In genomic region chr17:33008337-33008736, GRCm38 (mm10) we compare ENCODE assay signal across 15 mouse cellular contexts. TPM values are rescaled to one million over a fixed set of nuclear protein-coding genes. Genes with fewer than 3 reads are reported as not detected.
DNase-seq lines count a peak whose midpoint lies in the region; ATAC-seq and TF ChIP-seq lines count a peak whose summit lies in the region.
"Had no signal": no experiment of that assay in that cellular context is flagged by ENCODE, and none has a peak within 500 bp of the region (broad histone marks: within the 10 kb centered on the region; RNA-seq: fewer than 3 reads in every experiment).

No protein-coding gene starts in this region.

- no peak for ATAC-seq in CD4-positive, CD25-positive, alpha-beta regulatory T cell, adult 4 months
- no peak for ATAC-seq in liver, embryonic 14.5 days (ENCODE audit: insufficient read depth)
- no peak for ATAC-seq in liver, embryonic 11.5 days (replicated peaks; ENCODE audit: low FRiP score)
- ATAC-seq in Patski = no peak
- no peak for ATAC-seq in stomach, postnatal 0 days (ENCODE audit: low FRiP score, low TSS enrichment)

- peak; percentile 31; the same call in 1 of the 2 replicates for TF ChIP-seq CTCF in liver, embryonic 14.5 days (IDR thresholded peaks at IDR 0.05; ENCODE audit: low read depth)
- TF ChIP-seq CTCF in Patski (IDR thresholded peaks at IDR 0.05) = peak; percentile 36
- TF ChIP-seq CTCF in stomach, postnatal 0 days (IDR thresholded peaks at IDR 0.05; ENCODE audit: low read depth) = peak; percentile 31; the same call in 1 of the 2 replicates

- no peak overlapping the region for H3K4me2 ChIP-seq in liver, embryonic 14.5 days (ENCODE audit: low read depth)
- H3K4me2 ChIP-seq in liver, embryonic 11.5 days = no peak overlapping the region
- no peak overlapping the region for H3K4me2 ChIP-seq in stomach, postnatal 0 days (replicated peaks; ENCODE audit: low read depth)
- H3K4me2 ChIP-seq: heart, embryonic 13.5 days had no signal

- no peaks in the 10 kb centered on the region for H3K27me3 ChIP-seq in liver, embryonic 14.5 days (ENCODE audit: control insufficient read depth, insufficient read depth, low read length)
- no peaks in the 10 kb centered on the region for H3K27me3 ChIP-seq in liver, embryonic 11.5 days (replicated peaks; ENCODE audit: control insufficient read depth, insufficient read depth, low read length)
- no peaks in the 10 kb centered on the region for H3K27me3 ChIP-seq in Patski
- no peaks in the 10 kb centered on the region for H3K27me3 ChIP-seq in stomach, postnatal 0 days (ENCODE audit: control insufficient read depth, insufficient read depth, low read length)
- no peaks in the 10 kb centered on the region for H3K27me3 ChIP-seq in limb, embryonic 10.5 days (ENCODE audit: low read depth, poor library complexity, severe bottlenecking)
- H3K27me3 ChIP-seq: heart, embryonic 13.5 days had no signal

- CTCF ChIA-PET in Patski (lab: Charles Lee) = no interaction called here

- no peak overlapping the region for H3K27ac ChIP-seq in liver, embryonic 14.5 days
- H3K27ac ChIP-seq in liver, embryonic 11.5 days (ENCODE audit: low read depth, low read length) = no peak overlapping the region
- no peak overlapping the region for H3K27ac ChIP-seq in stomach, postnatal 0 days (replicated peaks)
- no peak overlapping the region for H3K27ac ChIP-seq in limb, embryonic 10.5 days
- H3K27ac ChIP-seq: gastrocnemius, adult 2 months; heart, embryonic 13.5 days; macrophage had no signal

- TF ChIP-seq EP300 in liver, embryonic 14.5 days (IDR thresholded peaks at IDR 0.05; ENCODE audit: low read depth) = no peak
- TF ChIP-seq EP300 in stomach, postnatal 0 days (optimal IDR thresholded peaks at IDR 0.05) = no peak

- in situ Hi-C loops in Patski (cut with MboI; ENCODE audit: low pct_unique_long_range_greater_than_20kb) = no loop called here

- peaks cover 5% of the 10 kb centered on the region for H3K36me3 ChIP-seq in liver, embryonic 14.5 days (replicated peaks; ENCODE audit: control insufficient read depth, insufficient read depth, low read depth)
- peaks cover 14% of the 10 kb centered on the region for H3K36me3 ChIP-seq in liver, embryonic 11.5 days (ENCODE audit: control insufficient read depth, insufficient read depth, low read length)
- peaks cover 12% of the 10 kb centered on the region for H3K36me3 ChIP-seq in stomach, postnatal 0 days (ENCODE audit: control insufficient read depth, insufficient read depth, low read length)
- peaks cover 24% of the 10 kb centered on the region for H3K36me3 ChIP-seq in limb, embryonic 10.5 days

- no peaks in the 10 kb centered on the region; the same call in 1 of the 2 replicates for H3K9me3 ChIP-seq in liver, embryonic 14.5 days (ENCODE audit: control insufficient read depth, low read length)
- peaks cover 9% of the 10 kb centered on the region for H3K9me3 ChIP-seq in liver, embryonic 11.5 days (ENCODE audit: control insufficient read depth, low read length)
- H3K9me3 ChIP-seq in stomach, postnatal 0 days (ENCODE audit: control insufficient read depth, low read length) = 0 out of 2 replicates have a peak, but pooled peaks cover 8% of the 10 kb centered on the region
- 0 out of 2 replicates have a peak, but pooled peaks cover 1% of the 10 kb centered on the region for H3K9me3 ChIP-seq in limb, embryonic 10.5 days (replicated peaks)

- H3K4me1 ChIP-seq in liver, embryonic 14.5 days (replicated peaks; ENCODE audit: control insufficient read depth in 2 of 2, insufficient read depth in 2 of 2, low read length in 1 of 2) = no peaks in the 10 kb centered on the region
- H3K4me1 ChIP-seq in liver, embryonic 11.5 days (replicated peaks; ENCODE audit: control insufficient read depth, insufficient read depth, low read length) = no peaks in the 10 kb centered on the region
- no peaks in the 10 kb centered on the region for H3K4me1 ChIP-seq in stomach, postnatal 0 days (replicated peaks; ENCODE audit: control insufficient read depth, insufficient read depth)
- no peaks in the 10 kb centered on the region for H3K4me1 ChIP-seq in limb, embryonic 10.5 days
- H3K4me1 ChIP-seq: heart, embryonic 13.5 days had no signal

- H3K4me3 ChIP-seq in liver, embryonic 14.5 days (ENCODE audit: insufficient read depth in 1 of 2, low read depth in 2 of 2, low read length in 2 of 2) = no peak overlapping the region
- H3K4me3 ChIP-seq in liver, embryonic 11.5 days (ENCODE audit: low read depth, low read length) = no peak overlapping the region
- H3K4me3 ChIP-seq in stomach, postnatal 0 days (ENCODE audit: low read depth, low read length) = no peak overlapping the region
- H3K4me3 ChIP-seq in limb, embryonic 10.5 days = no peak overlapping the region
- H3K4me3 ChIP-seq: gastrocnemius, adult 2 months; heart, embryonic 13.5 days had no signal

- 27% methylated on average over 9 of the region's 9 CpGs for WGBS in liver, embryonic 14.5 days (ENCODE audit: insufficient replicate concordance)
- WGBS in liver, embryonic 11.5 days = 46% methylated on average over 9 of the region's 9 CpGs
- WGBS in stomach, postnatal 0 days = 43% methylated on average over 9 of the region's 9 CpGs
- 55% methylated on average over 9 of the region's 9 CpGs for WGBS in limb, embryonic 10.5 days

- POLR2A ChIA-PET in Patski (lab: Charles Lee) = no interaction called here

- peak; percentile 42 for DNase-seq in CD4-positive, CD25-positive, alpha-beta regulatory T cell, adult 2 months (ENCODE audit: low read depth, low spot score)
- no peak for DNase-seq in liver, embryonic 14.5 days (ENCODE audit: low read depth in 3 of 3, low spot score in 3 of 3)
- no peak for DNase-seq in liver, embryonic 11.5 days (ENCODE audit: low spot score)
- DNase-seq in Patski (ENCODE audit: low read depth, low spot score) = no peak
- DNase-seq in stomach, postnatal 0 days (ENCODE audit: low spot score) = no peak
- no peak for DNase-seq in limb, embryonic 10.5 days (ENCODE audit: low spot score)
- no peak for DNase-seq in frontal cortex, adult 2 months (ENCODE audit: extremely low spot score in 1 of 2, low spot score in 1 of 2)
- DNase-seq: gastrocnemius, adult 2 months; kidney, adult 2 months had no signal

- no peak overlapping the region for H3K9ac ChIP-seq in liver, embryonic 14.5 days (replicated peaks)
- no peak overlapping the region for H3K9ac ChIP-seq in liver, embryonic 11.5 days (ENCODE audit: low read depth, low read length)
- H3K9ac ChIP-seq in stomach, postnatal 0 days (ENCODE audit: low read length) = no peak overlapping the region
- H3K9ac ChIP-seq: heart, embryonic 13.5 days had no signal

RNA-seq across cellular contexts. Expression of gene Zfp952, which starts 15.4 kb away (rescaled TPM):
- polyA plus RNA-seq in CD4-positive, CD25-positive, alpha-beta regulatory T cell, adult 4 months (2017; shearing (Covaris generic)) = 10 to 100 TPM; 14.7 to 17.3 TPM
- 1.1 and 1.8 TPM in 2 replicates for polyA plus RNA-seq in liver, embryonic 14.5 days (2012; rRNA removed)
- polyA plus RNA-seq in liver, embryonic 14.5 days (2014; fragmentation: Nextera tagmentation; extraction: Ambion mirVana) = 2.2 and 2.3 TPM in 2 replicates
- 7.1 and 7.7 TPM in 2 replicates for polyA plus RNA-seq in liver, embryonic 11.5 days (2014; fragmentation: Nextera tagmentation; extraction: Ambion mirVana)
- 7.8 TPM for polyA plus RNA-seq in Patski (2021)
- polyA plus RNA-seq in stomach, postnatal 0 days (2015; fragmentation: Nextera tagmentation; extraction: Ambion mirVana) = 4.6 TPM in 2 replicates
- polyA plus RNA-seq in limb, embryonic 10.5 days (2016; fragmentation: Nextera tagmentation; extraction: Ambion mirVana) = 10.4 and 13.8 TPM in 2 replicates
- 11.7 and 12.7 TPM in 2 replicates for polyA plus RNA-seq in frontal cortex, adult 2 months (2012; rRNA removed)

RNA-seq across cellular contexts. Expression of gene Zfp763, which starts 24.9 kb away (rescaled TPM):
- 1 to 10 TPM; 7.8 to 9.7 TPM for polyA plus RNA-seq in CD4-positive, CD25-positive, alpha-beta regulatory T cell, adult 4 months (2017; shearing (Covaris generic))
- 0.61 and 1.1 TPM in 2 replicates for polyA plus RNA-seq in liver, embryonic 14.5 days (2012; rRNA removed)
- polyA plus RNA-seq in liver, embryonic 14.5 days (2014; fragmentation: Nextera tagmentation; extraction: Ambion mirVana) = 1.8 and 2.0 TPM in 2 replicates
- polyA plus RNA-seq in liver, embryonic 11.5 days (2014; fragmentation: Nextera tagmentation; extraction: Ambion mirVana) = 8.1 and 8.7 TPM in 2 replicates
- polyA plus RNA-seq in Patski (2021) = 5.5 TPM
- polyA plus RNA-seq in stomach, postnatal 0 days (2015; fragmentation: Nextera tagmentation; extraction: Ambion mirVana) = 3.1 and 3.2 TPM in 2 replicates
- polyA plus RNA-seq in limb, embryonic 10.5 days (2016; fragmentation: Nextera tagmentation; extraction: Ambion mirVana) = 11.7 and 15.4 TPM in 2 replicates
- 9.9 and 11.1 TPM in 2 replicates for polyA plus RNA-seq in frontal cortex, adult 2 months (2012; rRNA removed)

RNA-seq across cellular contexts. Expression of gene Zfp472, which starts 42.7 kb away (rescaled TPM):
- 10 to 100 TPM; 23.1 to 26.6 TPM for polyA plus RNA-seq in CD4-positive, CD25-positive, alpha-beta regulatory T cell, adult 4 months (2017; shearing (Covaris generic))
- 1.3 and 2.3 TPM in 2 replicates for polyA plus RNA-seq in liver, embryonic 14.5 days (2012; rRNA removed)
- 6.1 and 6.8 TPM in 2 replicates for polyA plus RNA-seq in liver, embryonic 14.5 days (2014; fragmentation: Nextera tagmentation; extraction: Ambion mirVana)
- 10.9 and 11.8 TPM in 2 replicates for polyA plus RNA-seq in liver, embryonic 11.5 days (2014; fragmentation: Nextera tagmentation; extraction: Ambion mirVana)
- polyA plus RNA-seq in Patski (2021) = 3.8 TPM
- polyA plus RNA-seq in stomach, postnatal 0 days (2015; fragmentation: Nextera tagmentation; extraction: Ambion mirVana) = 5.6 and 6.4 TPM in 2 replicates
- polyA plus RNA-seq in limb, embryonic 10.5 days (2016; fragmentation: Nextera tagmentation; extraction: Ambion mirVana) = 12.2 and 13.7 TPM in 2 replicates
- 3.3 and 4.1 TPM in 2 replicates for polyA plus RNA-seq in frontal cortex, adult 2 months (2012; rRNA removed)

RNA-seq across cellular contexts. Expression of gene 4921501E09Rik, which starts 59.5 kb away (rescaled TPM):
- not detected for polyA plus RNA-seq in CD4-positive, CD25-positive, alpha-beta regulatory T cell, adult 4 months (2017; shearing (Covaris generic))
- polyA plus RNA-seq in liver, embryonic 14.5 days (2012; rRNA removed) = not detected in 2 replicates
- not detected in 2 replicates for polyA plus RNA-seq in liver, embryonic 14.5 days (2014; fragmentation: Nextera tagmentation; extraction: Ambion mirVana)
- not detected in 2 replicates for polyA plus RNA-seq in liver, embryonic 11.5 days (2014; fragmentation: Nextera tagmentation; extraction: Ambion mirVana)
- polyA plus RNA-seq in Patski (2021) = not detected
- not detected in 2 replicates for polyA plus RNA-seq in stomach, postnatal 0 days (2015; fragmentation: Nextera tagmentation; extraction: Ambion mirVana)
- polyA plus RNA-seq in limb, embryonic 10.5 days (2016; fragmentation: Nextera tagmentation; extraction: Ambion mirVana) = not detected in 2 replicates
- not detected in 2 replicates for polyA plus RNA-seq in frontal cortex, adult 2 months (2012; rRNA removed)
- polyA plus RNA-seq: forebrain, embryonic 11.5 days; heart, embryonic 13.5 days; hindbrain, embryonic 11.5 days; kidney, adult 2 months; limb, embryonic 14.5 days; macrophage had no signal
